Mouse (Mus musculus): ENCODE measurements around the gene Nfx1. TPM values are rescaled to one million over a fixed set of nuclear protein-coding genes. Genes with fewer than 3 reads are reported as not detected.
"Not testable (repeated sequence)": the region's sequence is repeated elsewhere in the genome, so short reads cannot be mapped to it uniquely, and the experiment has no call there.

Nfx1 gene
- total RNA-seq (2021) = 10 to 100 TPM; 73.4 to 73.6 TPM
- long read RNA-seq, experiment 1, full-length matches to known transcripts = 58 of 82 reads
- long read RNA-seq, experiment 1, partial matches to known transcripts = 18 of 82 reads
- long read RNA-seq, experiment 1, other reads (novel, unspliced or antisense) = 6 of 82 reads
- long read RNA-seq, experiment 2, full-length matches to known transcripts = 28 of 42 reads
- long read RNA-seq, experiment 2, partial matches to known transcripts = 8 of 42 reads
- long read RNA-seq, experiment 2, other reads (novel, unspliced or antisense) = 6 of 42 reads

- DNase-seq (ENCODE audit: low spot score in 2 of 2) = peak; percentile 98
Measured at GRCm38 (mm10) chr4:40970842-40971701, at the start of gene Nfx1. TSS of gene Nfx1 (plus strand) at chr4:40970906.

- DNase-seq (ENCODE audit: low spot score in 2 of 2) = no peak
Measured at GRCm38 (mm10) chr4:40921288-40921687, 49.4 kb upstream of the Nfx1 start.

GRCm38 (mm10) chr4:40923087-40923651 lies 47.5 kb upstream of the Nfx1 start:
- no peak for DNase-seq (ENCODE audit: low spot score in 2 of 2)

- DNase-seq (ENCODE audit: low spot score in 2 of 2) = no peak
Measured at GRCm38 (mm10) chr4:40925568-40925967, 45.1 kb upstream of the Nfx1 start.

- no peak for DNase-seq (ENCODE audit: low spot score in 2 of 2)
Measured at GRCm38 (mm10) chr4:40929046-40929445, 41.7 kb upstream of the Nfx1 start.

- no peak for DNase-seq (ENCODE audit: low spot score in 2 of 2)
Measured at GRCm38 (mm10) chr4:40933694-40934093, 37.0 kb upstream of the Nfx1 start.

GRCm38 (mm10) chr4:40934369-40934768 lies 36.3 kb upstream of the Nfx1 start:
- DNase-seq (ENCODE audit: low spot score in 2 of 2) = not testable (repeated sequence)

- DNase-seq (ENCODE audit: low spot score in 2 of 2) = peak; percentile 12 to 27
Measured at GRCm38 (mm10) chr4:40936175-40936839, 34.4 kb upstream of the Nfx1 start.

- DNase-seq (ENCODE audit: low spot score in 2 of 2) = no peak
Measured at GRCm38 (mm10) chr4:40938793-40939192, 31.9 kb upstream of the Nfx1 start.

- DNase-seq (ENCODE audit: low spot score in 2 of 2) = no peak
Measured at GRCm38 (mm10) chr4:40943651-40944050, 27.1 kb upstream of the Nfx1 start.

- no peak for DNase-seq (ENCODE audit: low spot score in 2 of 2)
Measured at GRCm38 (mm10) chr4:40946516-40947121, 24.1 kb upstream of the Nfx1 start.

- DNase-seq (ENCODE audit: low spot score in 2 of 2) = no peak
Measured at GRCm38 (mm10) chr4:40947565-40948159, 23.0 kb upstream of the Nfx1 start.

- peak; percentile 98 for DNase-seq (ENCODE audit: low spot score in 2 of 2)
Measured at GRCm38 (mm10) chr4:40948160-40948708, 22.5 kb upstream of the Nfx1 start, which contains the start of the genes Bag1 and Chmp5. TSS of gene Bag1 (minus strand) at chr4:40948294. TSS of gene Chmp5 (plus strand) at chr4:40948407.

- DNase-seq (ENCODE audit: low spot score in 2 of 2) = no peak
Measured at GRCm38 (mm10) chr4:40953521-40953920, 17.2 kb upstream of the Nfx1 start.

- DNase-seq (ENCODE audit: low spot score in 2 of 2) = no peak
Measured at GRCm38 (mm10) chr4:40955942-40956341, 14.8 kb upstream of the Nfx1 start.

GRCm38 (mm10) chr4:40963536-40963935 lies 7.2 kb upstream of the Nfx1 start:
- no peak for DNase-seq (ENCODE audit: low spot score in 2 of 2)

GRCm38 (mm10) chr4:40969161-40969560 lies 1.5 kb upstream of the Nfx1 start:
- no peak for DNase-seq (ENCODE audit: low spot score in 2 of 2)

GRCm38 (mm10) chr4:40969781-40970591 lies 720 bp upstream of the Nfx1 start:
- no peak for DNase-seq (ENCODE audit: low spot score in 2 of 2)

GRCm38 (mm10) chr4:40970592-40970841 lies 189 bp upstream of the Nfx1 start:
- no peak for DNase-seq (ENCODE audit: low spot score in 2 of 2)

- DNase-seq (ENCODE audit: low spot score in 2 of 2) = peak in 1 of 2 experiments; percentile 22
Measured at GRCm38 (mm10) chr4:40971744-40972143, 1.0 kb downstream of the Nfx1 start.
